Mouse (Mus musculus) hindbrain, postnatal 0 days (tissue): ENCODE data around the gene Ndufb2. TPM values are rescaled to one million over a fixed set of nuclear protein-coding genes. Genes with fewer than 3 reads are reported as not detected.

ENCODE experiments used
- ATAC-seq: fragments of 200-750 bp; cut with Nextera tagmentation; 2 replicates; pipeline ENCODE4 v1.8.0; 2017; ENCODE audit warnings: mild to moderate bottlenecking, moderate TSS enrichment, moderate library complexity
- DNase-seq: peaks from one replicate; pipeline ENCODE4 v3.0.0-alpha.2; 2015; ENCODE audit warnings: low spot score
- H3K27ac ChIP-seq: fragments of 300-500 bp; sonication (generic); 2 replicates; pipeline ENCODE4 v1.5.1; 2014; ENCODE audit warnings: mild to moderate bottlenecking
- H3K27me3 ChIP-seq: fragments of 300-500 bp; sonication (generic); 2 replicates; pipeline ENCODE4 v1.6.1; 2014; ENCODE audit warnings: low read length, mixed read lengths; ENCODE audit not compliant: insufficient read depth
- H3K36me3 ChIP-seq: fragments of 300-500 bp; sonication (generic); 2 replicates; pipeline ENCODE4 v1.6.1; 2014; ENCODE audit warnings: low read length, mixed read lengths; ENCODE audit not compliant: insufficient read depth
- H3K4me1 ChIP-seq: fragments of 300-500 bp; sonication (generic); 2 replicates; pipeline ENCODE4 v1.6.1; 2014; ENCODE audit warnings: antibody characterized with exemption, low read length, mixed read lengths; ENCODE audit not compliant: insufficient read depth
- H3K4me2 ChIP-seq: fragments of 300-500 bp; sonication (generic); 2 replicates; pipeline ENCODE4 v1.6.1; 2014; ENCODE audit warnings: low read depth, mild to moderate bottlenecking, low read length, moderate library complexity, mixed read lengths
- H3K4me3 ChIP-seq: fragments of 300-500 bp; sonication (generic); 2 replicates; pipeline ENCODE4 v1.5.1; 2014; ENCODE audit warnings: low read length
- H3K9ac ChIP-seq: fragments of 300-500 bp; sonication (generic); replicated peaks from 2 replicates; pipeline ENCODE4 v1.6.1; 2014; ENCODE audit warnings: mild to moderate bottlenecking, low read length, moderate library complexity, mixed read lengths
- H3K9me3 ChIP-seq: fragments of 300-500 bp; sonication (generic); 2 replicates; pipeline ENCODE4 v1.6.1; 2016; ENCODE audit warnings: low read length, mixed read lengths
- CTCF ChIP-seq: IDR thresholded peaks from 2 replicates; pipeline ENCODE4 v1.5.1; 2016; ENCODE audit warnings: antibody characterized with exemption, control low read depth, low read depth
- WGBS: fragments of 180-500 bp; shearing (Covaris S2); extraction: QIAGEN DNeasy Blood & Tissue Kit; methylation state at CpG from one replicate; pipeline ENCODE4 v1.1.7; 2014; 5-methylcytosine and 5-hydroxymethylcytosine counted together
- polyA plus RNA-seq: library from polyadenylated mRNA; unstranded; fragments of >200 nt; fragmentation: Nextera tagmentation; extraction: Ambion mirVana; gene quantifications from 2 replicates; pipeline ENCODE4 v1.2.1, GENCODE M21; 2015
- total RNA-seq: library from RNA; depleted of rRNA; stranded (reverse); fragments of >200 nt; gene quantifications from 2 replicates; pipeline ENCODE4 v1.2.3, GENCODE M21; 2014; rRNA removed

Ndufb2 gene
- total RNA-seq (212 and 454 TPM in 2 replicates), polyA plus RNA-seq (664 and 698 TPM in 2 replicates)

GRCm38 (mm10) chr6:39592401-39593214, at the start of gene Ndufb2:
Gene Ndufb2 (plus strand): TSS chr6:39592574.
- WGBS = under 1% methylated on average over 56 of the region's 56 CpGs
- H3K4me2 ChIP-seq = peak within 1 kb of the TSS; percentile 73
- H3K36me3 ChIP-seq = peaks cover 17% of the 10 kb centered on the region
- H3K27me3 ChIP-seq = no peaks in the 10 kb centered on the region
- ATAC-seq (peak; percentile 98), DNase-seq (peak; percentile 97)
- peak within 1 kb of the TSS; percentile 69 for H3K4me3 ChIP-seq
- H3K9ac ChIP-seq = peak within 1 kb of the TSS; percentile 75
- no peaks in the 10 kb centered on the region for H3K9me3 ChIP-seq
- TF ChIP-seq CTCF = peak; percentile 1; the same call in 1 of the 2 replicates
- no peaks in the 10 kb centered on the region for H3K4me1 ChIP-seq
- H3K27ac ChIP-seq = peak within 1 kb of the TSS; percentile 91

DNA sequence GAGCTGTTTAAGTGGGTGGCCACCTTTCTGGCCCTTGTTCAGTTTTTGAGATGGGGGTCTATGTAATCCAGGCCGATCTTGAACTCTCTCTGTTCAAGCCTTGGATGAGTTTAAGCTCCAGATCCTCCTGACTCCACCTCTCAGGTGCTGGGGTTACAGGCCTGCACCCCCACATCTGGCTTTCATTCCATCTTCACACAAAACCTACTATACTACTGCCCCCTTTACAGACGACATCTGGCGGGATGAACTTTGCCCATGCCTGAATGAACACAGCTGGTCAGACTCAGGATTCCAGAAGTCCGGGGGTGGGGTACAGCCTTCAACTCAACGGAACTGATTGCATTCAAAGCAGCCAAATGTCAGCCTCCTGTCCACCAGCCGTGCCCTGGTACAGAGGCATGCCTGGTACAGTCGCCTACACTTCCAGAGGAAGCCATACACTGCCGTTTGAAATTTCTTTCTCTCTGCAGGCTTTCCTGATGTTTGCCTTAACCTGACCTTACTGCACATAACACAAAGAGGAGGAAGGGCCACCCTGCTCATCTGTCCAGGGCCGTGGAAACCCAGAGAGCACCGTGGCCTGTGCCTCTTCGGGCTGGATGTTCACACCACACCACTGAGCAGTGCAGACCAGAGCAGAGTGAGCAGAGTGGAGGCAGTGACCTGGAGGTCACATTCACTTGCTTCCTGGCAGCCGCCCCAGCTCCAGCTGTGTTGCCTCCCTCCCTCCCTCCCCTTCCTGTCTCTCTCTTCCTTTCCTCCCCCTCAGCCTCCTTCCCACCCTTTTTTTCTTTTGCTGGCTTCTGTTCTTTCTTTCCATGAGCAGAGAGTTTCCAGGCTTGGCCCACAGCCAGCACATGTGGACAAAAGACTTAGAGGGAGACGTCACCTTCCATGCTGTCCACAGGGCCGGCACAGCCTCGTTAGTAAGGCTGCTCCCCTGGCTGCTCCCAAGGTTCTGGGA, 49.5 kb upstream of the Ndufb2 start:
- no peak for TF ChIP-seq CTCF
- ATAC-seq (peak; percentile 84), DNase-seq (peak; percentile 82)
- H3K27ac ChIP-seq = peak overlapping the region; percentile 64
- no peak overlapping the region for H3K4me2 ChIP-seq
- 16% methylated on average over 15 of the region's 15 CpGs for WGBS
- no peaks in the 10 kb centered on the region for H3K36me3 ChIP-seq
- H3K9ac ChIP-seq = no peak overlapping the region
- no peaks in the 10 kb centered on the region for H3K9me3 ChIP-seq
- no peaks in the 10 kb centered on the region for H3K27me3 ChIP-seq
- no peak overlapping the region for H3K4me3 ChIP-seq
- H3K4me1 ChIP-seq = peaks cover 27% of the 10 kb centered on the region

DNA sequence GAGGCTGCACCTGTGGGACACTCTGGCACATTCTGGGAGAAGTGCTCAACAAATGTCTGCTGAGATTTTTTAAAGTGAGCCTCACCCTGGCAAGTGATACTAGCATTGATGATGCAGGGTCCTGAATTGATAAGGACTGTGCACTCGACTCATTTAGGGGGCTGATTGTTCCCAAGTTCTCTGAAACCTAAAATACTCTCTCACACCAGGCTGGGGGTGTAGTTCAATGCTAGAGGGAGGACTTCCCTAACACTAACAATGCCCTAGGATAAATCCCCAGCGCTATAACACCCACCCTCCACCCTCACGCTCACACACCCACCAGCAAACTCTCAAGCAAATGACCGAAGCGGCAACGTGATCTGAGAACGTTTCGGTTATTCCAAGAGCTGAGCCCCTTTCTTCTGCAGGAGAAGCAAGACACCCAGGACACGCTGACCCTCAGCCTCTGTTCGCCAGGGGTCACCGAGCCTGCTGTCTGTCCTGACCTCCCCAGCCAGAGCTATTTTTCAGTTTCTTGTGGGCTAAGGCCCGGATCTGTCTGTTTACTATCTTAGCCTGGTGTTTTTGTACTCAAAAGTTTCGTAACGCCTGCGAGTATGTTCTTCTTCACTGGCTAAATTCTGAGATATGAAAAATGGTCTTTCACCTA, 48.5 kb upstream of the Ndufb2 start:
- DNase-seq = no peak
- peak overlapping the region; percentile 64 for H3K27ac ChIP-seq
- WGBS = 29% methylated on average over 15 of the region's 15 CpGs
- no peaks in the 10 kb centered on the region for H3K27me3 ChIP-seq
- H3K36me3 ChIP-seq = no peaks in the 10 kb centered on the region
- H3K4me1 ChIP-seq = peaks cover 27% of the 10 kb centered on the region
- no peak for TF ChIP-seq CTCF
- H3K4me3 ChIP-seq = no peak overlapping the region
- H3K9ac ChIP-seq = no peak overlapping the region
- no peaks in the 10 kb centered on the region for H3K9me3 ChIP-seq
- 0 out of 2 replicates have a peak overlapping the region, but pooled peaks have one; percentile 5 for H3K4me2 ChIP-seq
- no peak; the same call in 1 of the 2 replicates for ATAC-seq

DNA sequence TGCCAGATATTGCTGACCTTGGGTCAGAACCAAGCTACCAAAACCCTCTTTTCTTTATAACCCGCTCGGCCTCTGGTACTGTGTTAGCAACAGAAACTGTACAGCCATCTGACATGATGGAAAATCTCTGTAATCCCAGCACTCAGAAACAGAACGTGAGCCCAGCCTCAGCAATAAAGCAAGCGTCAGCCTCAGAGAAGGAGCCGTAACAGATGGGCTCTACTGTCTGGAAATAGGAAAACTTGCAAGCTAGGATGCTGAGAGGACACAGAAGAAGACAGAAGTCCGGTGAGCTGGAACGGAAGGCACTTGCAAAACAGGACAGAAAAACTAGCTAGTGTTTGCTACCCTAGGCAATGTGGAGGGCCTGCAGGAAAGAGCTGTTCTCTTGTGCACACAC, 46.9 kb upstream of the Ndufb2 start:
- WGBS = 83% methylated on average over 7 of the region's 7 CpGs
- TF ChIP-seq CTCF = no peak
- ATAC-seq (no peak), DNase-seq (no peak)
- Histone ChIP-seq H3K9ac (no peak overlapping the region), H3K27ac (0 out of 2 replicates have a peak overlapping the region, but pooled peaks have one; percentile 5), H3K9me3 (no peaks in the 10 kb centered on the region), H3K4me2 (no peak overlapping the region), H3K4me1 (peaks cover 16% of the 10 kb centered on the region; the same call in 1 of the 2 replicates), H3K27me3 (no peaks in the 10 kb centered on the region), H3K36me3 (no peaks in the 10 kb centered on the region), H3K4me3 (no peak overlapping the region)

GRCm38 (mm10) chr6:39548030-39548429, 44.3 kb upstream of the Ndufb2 start:
- H3K36me3 ChIP-seq = no peaks in the 10 kb centered on the region
- H3K4me3 ChIP-seq = no peak overlapping the region
- WGBS = 63% methylated on average over 5 of the region's 5 CpGs
- no peaks in the 10 kb centered on the region for H3K27me3 ChIP-seq
- no peaks in the 10 kb centered on the region for H3K9me3 ChIP-seq
- H3K9ac ChIP-seq = no peak overlapping the region
- ATAC-seq (peak; percentile 18; the same call in 1 of the 2 replicates), DNase-seq (peak; percentile 41)
- no peak overlapping the region for H3K4me2 ChIP-seq
- TF ChIP-seq CTCF = no peak
- peak overlapping the region; percentile 3; the same call in 1 of the 2 replicates for H3K27ac ChIP-seq
- peaks cover 10% of the 10 kb centered on the region; the same call in 1 of the 2 replicates for H3K4me1 ChIP-seq

- no peak for DNase-seq
- ATAC-seq = no peak
- TF ChIP-seq CTCF = no peak
- WGBS = 51% methylated on average over 8 of the region's 8 CpGs
- Histone ChIP-seq H3K27ac (peak overlapping the region; percentile 20; the same call in 1 of the 2 replicates), H3K4me3 (no peak overlapping the region), H3K9ac (no peak overlapping the region; the same call in 1 of the 2 replicates), H3K4me2 (no peak overlapping the region), H3K27me3 (no peaks in the 10 kb centered on the region), H3K4me1 (peaks cover 15% of the 10 kb centered on the region), H3K36me3 (no peaks in the 10 kb centered on the region), H3K9me3 (no peaks in the 10 kb centered on the region)
Observed at GRCm38 (mm10) chr6:39551981-39552636, 40.3 kb upstream of the Ndufb2 start.
